Mouse (Mus musculus) left cerebral cortex, adult 2 months (tissue): ENCODE measurements around the gene Olfr1502. TPM values are rescaled to one million over a fixed set of nuclear protein-coding genes. Genes with fewer than 3 reads are reported as not detected.
"Not testable (repeated sequence)": the region's sequence is repeated elsewhere in the genome, so short reads cannot be mapped to it uniquely, and the experiment has no call there.

Experiments
- DNase-seq, 2 experiments: peaks; one replicate each; pipeline ENCODE4 v3.0.0; 2021 to 2022; ENCODE audit warnings: low spot score in 2 of 2, mixed read lengths in 1 of 2; ENCODE audit errors: extremely low spot score in 1 of 2
- H3K27ac ChIP-seq: fragments of 200-600 bp; 2 replicates; pipeline ENCODE4 v1.8.1; 2022
- H3K4me3 ChIP-seq: fragments of 200-600 bp; 2 replicates; pipeline ENCODE4 v1.8.1; 2022
- CTCF ChIP-seq: fragments of 200-600 bp; IDR thresholded peaks from 2 replicates; pipeline ENCODE4 v1.8.1; 2022; ENCODE audit warnings: antibody characterized with exemption, mild to moderate bottlenecking, moderate library complexity
- intact Hi-C: fragments of 180-260 bp; cut with DNase I; formaldehyde crosslinking; loops from one replicate; pipeline ENCODE4 v1.15.1; 2025
- long read RNA-seq, 2 experiments: library from polyadenylated mRNA; stranded (forward); transcript quantifications; one replicate each; pipeline ENCODE4 v2.0.0; 2021; ENCODE audit warnings: borderline mapping rate in 2 of 2
- total RNA-seq, 2 experiments: library from RNA; stranded (reverse); gene quantifications; 2 replicates each; pipeline ENCODE4 v1.2.3; 2021

Gene Olfr1502
- total RNA-seq: not detected
- long read RNA-seq, experiment 1: 0 reads
- long read RNA-seq, experiment 2: 0 reads

- no peak for TF ChIP-seq CTCF
- Histone ChIP-seq H3K4me3 (no peak within 1 kb of the TSS), H3K27ac (no peak within 1 kb of the TSS)
- intact Hi-C loops: no loop called here
- no peak for DNase-seq
These were observed at the start of gene Olfr1502 for GRCm38 (mm10) chr19:13861495-13861894. Olfr1502 (plus strand) TSS chr19:13861795.

GRCm38 (mm10) chr19:13812823-13813222 lies 48.8 kb upstream of the Olfr1502 start:
- TF ChIP-seq CTCF: peak; percentile 30
- H3K27ac ChIP-seq: no peak overlapping the region
- intact Hi-C loops: no loop called here
- DNase-seq: no peak
- no peak overlapping the region for H3K4me3 ChIP-seq

- intact Hi-C loops: loop anchor here (2.0 kb wide), 1 partner anchor 1300 kb away; no protein-coding TSS in a partner anchor
- TF ChIP-seq CTCF: peak; percentile 70
- H3K4me3 ChIP-seq: no peak overlapping the region
- no peak overlapping the region for H3K27ac ChIP-seq
- no peak for DNase-seq
These were observed 42.8 kb upstream of the Olfr1502 start for GRCm38 (mm10) chr19:13818827-13819226.

GRCm38 (mm10) chr19:13819347-13819746 lies 42.2 kb upstream of the Olfr1502 start, which contains the start of gene Olfr1499:
Olfr1499 (minus strand) TSS chr19:13819447.
- DNase-seq: no peak
- no peak for TF ChIP-seq CTCF
- H3K27ac ChIP-seq: no peak within 1 kb of the TSS
- no peak within 1 kb of the TSS for H3K4me3 ChIP-seq
- intact Hi-C loops: loop anchor here (2.0 kb wide), 1 partner anchor 1301 kb away; no protein-coding TSS in a partner anchor

GRCm38 (mm10) chr19:13820847-13821246 lies 40.7 kb upstream of the Olfr1502 start:
- DNase-seq: no peak
- intact Hi-C loops: no loop called here
- H3K27ac ChIP-seq: no peak overlapping the region
- H3K4me3 ChIP-seq: no peak overlapping the region
- no peak for TF ChIP-seq CTCF

GRCm38 (mm10) chr19:13828447-13828846 lies 33.1 kb upstream of the Olfr1502 start:
- no peak for TF ChIP-seq CTCF
- DNase-seq: no peak
- Histone ChIP-seq H3K27ac (no peak overlapping the region), H3K4me3 (no peak overlapping the region)
- intact Hi-C loops: no loop called here

- no peak within 1 kb of the TSS for H3K27ac ChIP-seq
- DNase-seq: no peak
- intact Hi-C loops: no loop called here
- TF ChIP-seq CTCF: no peak
- H3K4me3 ChIP-seq: no peak within 1 kb of the TSS
These were observed 31.2 kb upstream of the Olfr1502 start, which contains the start of gene Olfr1500 for GRCm38 (mm10) chr19:13830388-13830787. Olfr1500 (minus strand) TSS chr19:13830488.

- DNase-seq, H3K27ac ChIP-seq, H3K4me3 ChIP-seq, intact Hi-C loops: not testable (repeated sequence)
These were observed 11.0 kb upstream of the Olfr1502 start, which contains the start of gene Olfr1501 for GRCm38 (mm10) chr19:13850592-13850991. Olfr1501 (minus strand) TSS chr19:13850692.

- Histone ChIP-seq H3K4me3 (no peak within 1 kb of the TSS), H3K27ac (no peak within 1 kb of the TSS)
- intact Hi-C loops: no loop called here
- no peak for TF ChIP-seq CTCF
- no peak for DNase-seq
These were observed 36.2 kb downstream of the Olfr1502 start, which contains the start of gene Olfr1504 for GRCm38 (mm10) chr19:13897828-13898227. Olfr1504 (minus strand) TSS chr19:13897928.

Other genes with a start within 250 kb of the Olfr1502 start
- gene Olfr1487, start 244.4 kb upstream of the Olfr1502 start, total RNA-seq: not detected
- gene Olfr1489, start 230.2 kb upstream of the Olfr1502 start, total RNA-seq: not detected
- not detected for gene Olfr1490, start 210.7 kb upstream of the Olfr1502 start, total RNA-seq
- not detected for gene Olfr1491, start 164.5 kb upstream of the Olfr1502 start, total RNA-seq
- not detected for gene Olfr1493-ps1, start 138.5 kb upstream of the Olfr1502 start, total RNA-seq
- not detected for gene Olfr1494, start 122.1 kb upstream of the Olfr1502 start, total RNA-seq
- not detected for gene Olfr1495, start 97.2 kb upstream of the Olfr1502 start, total RNA-seq
- not detected for gene Olfr1496, start 83.9 kb upstream of the Olfr1502 start, total RNA-seq
- not detected for gene Olfr1497, start 63.6 kb upstream of the Olfr1502 start, total RNA-seq
- gene Olfr1499, start 42.3 kb upstream of the Olfr1502 start, total RNA-seq: not detected
- gene Olfr1500, start 31.3 kb upstream of the Olfr1502 start, total RNA-seq: not detected
- not detected for gene Olfr1501, start 11.1 kb upstream of the Olfr1502 start, total RNA-seq
- not detected for gene Olfr1504, start 36.1 kb downstream of the Olfr1502 start, total RNA-seq
- gene Olfr1505, start 51.7 kb downstream of the Olfr1502 start, total RNA-seq: not detected